Mouse (Mus musculus) olfactory bulb, adult 2 months (tissue): ENCODE results near the gene Erbb3.

Source experiments
- CTCF ChIP-seq: fragments of 200-500 bp; IDR thresholded peaks from 2 replicates; pipeline ENCODE4 v1.5.1; 2012; ENCODE audit warnings: low read depth, mild to moderate bottlenecking, low read length, moderate library complexity; ENCODE audit not compliant: insufficient read depth
- POLR2A ChIP-seq: fragments of 200-500 bp; IDR thresholded peaks from 2 replicates; pipeline ENCODE4 v1.6.1; 2012; ENCODE audit warnings: mild to moderate bottlenecking, low read depth, low read length, moderate library complexity; ENCODE audit not compliant: insufficient read depth

- TF ChIP-seq CTCF: no peak
- no peak for TF ChIP-seq POLR2A
Observed at GRCm38 (mm10) chr10:128620241-128620640, 30.8 kb upstream of the Erbb3 start.
